Mouse (Mus musculus) hindbrain, embryonic 12.5 days (tissue): ENCODE results near the gene Heph. TPM values are rescaled to one million over a fixed set of nuclear protein-coding genes. Genes with fewer than 3 reads are reported as not detected.
"Not testable (repeated sequence)": the region's sequence is repeated elsewhere in the genome, so short reads cannot be mapped to it uniquely, and the experiment has no call there.

Experiments
- ATAC-seq: fragments of 200-750 bp; cut with Nextera tagmentation; 2 replicates; pipeline ENCODE4 v1.8.0; 2017; ENCODE audit warnings: moderate TSS enrichment; ENCODE audit not compliant: low FRiP score
- H3K27ac ChIP-seq: fragments of 300-500 bp; sonication (generic); 2 replicates; pipeline ENCODE4 v1.5.1; 2016; ENCODE audit warnings: mild to moderate bottlenecking
- H3K27me3 ChIP-seq: fragments of 300-500 bp; sonication (generic); 2 replicates; pipeline ENCODE4 v1.6.1; 2016; ENCODE audit warnings: mild to moderate bottlenecking
- H3K36me3 ChIP-seq: fragments of 300-500 bp; sonication (generic); 2 replicates; pipeline ENCODE4 v1.6.1; 2016; ENCODE audit warnings: mild to moderate bottlenecking
- H3K4me1 ChIP-seq: fragments of 300-500 bp; sonication (generic); 2 replicates; pipeline ENCODE4 v1.6.1; 2016
- H3K4me2 ChIP-seq: fragments of 300-500 bp; sonication (generic); replicated peaks from 2 replicates; pipeline ENCODE4 v1.6.1; 2016; ENCODE audit warnings: mild to moderate bottlenecking
- H3K4me3 ChIP-seq: fragments of 300-500 bp; sonication (generic); 2 replicates; pipeline ENCODE4 v1.5.1; 2016; ENCODE audit warnings: mild to moderate bottlenecking
- H3K9ac ChIP-seq: fragments of 300-500 bp; sonication (generic); 2 replicates; pipeline ENCODE4 v1.6.1; 2016; ENCODE audit warnings: mild to moderate bottlenecking, moderate library complexity
- H3K9me3 ChIP-seq: fragments of 300-500 bp; sonication (generic); replicated peaks from 2 replicates; pipeline ENCODE4 v1.6.1; 2016; ENCODE audit warnings: mild to moderate bottlenecking
- WGBS: fragments of 180-500 bp; shearing (Covaris S2); methylation state at CpG from one replicate; pipeline ENCODE4 v1.1.7; 2016; 5-methylcytosine and 5-hydroxymethylcytosine counted together
- polyA plus RNA-seq: library from polyadenylated mRNA; unstranded; fragments of >200 nt; fragmentation: Nextera tagmentation; extraction: Ambion mirVana; gene quantifications from 2 replicates; pipeline ENCODE4 v1.2.1, GENCODE M21; 2016

Heph gene
- 17.2 TPM in 2 replicates for polyA plus RNA-seq

DNA sequence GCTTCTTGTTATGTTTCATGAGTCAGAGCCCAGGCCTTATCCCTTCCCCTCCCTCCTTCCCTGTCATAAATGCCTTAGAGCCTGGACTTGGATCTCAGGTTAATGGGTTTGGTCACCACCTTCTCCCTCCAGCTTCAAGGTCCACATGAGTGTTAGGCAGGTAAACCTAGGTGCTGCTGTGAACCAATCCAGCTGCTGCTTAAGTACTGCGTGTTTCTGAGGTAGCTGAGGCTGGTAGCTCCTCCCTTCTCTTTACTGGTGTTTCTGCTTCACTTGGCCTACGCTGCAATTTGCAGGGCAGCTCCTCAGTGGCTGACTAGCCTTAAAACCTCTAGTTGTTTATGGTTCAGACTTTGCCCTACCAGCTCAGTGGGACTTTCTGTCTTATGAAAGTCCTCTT, at the start of gene Heph:
Heph (plus strand) TSS at position 211 of the 400 bp plus-strand sequence.
- H3K4me3 ChIP-seq, result peak within 1 kb of the TSS; percentile 22
- no peaks in the 10 kb centered on the region for H3K27me3 ChIP-seq
- 39% methylated on average over 2 of the region's 2 CpGs for WGBS
- no peak within 1 kb of the TSS for H3K9ac ChIP-seq
- no peaks in the 10 kb centered on the region for H3K36me3 ChIP-seq
- H3K27ac ChIP-seq, result no peak within 1 kb of the TSS
- ATAC-seq, result no peak
- peak within 1 kb of the TSS; percentile 30 for H3K4me2 ChIP-seq
- no peaks in the 10 kb centered on the region for H3K4me1 ChIP-seq
- H3K9me3 ChIP-seq, result no peaks in the 10 kb centered on the region

DNA sequence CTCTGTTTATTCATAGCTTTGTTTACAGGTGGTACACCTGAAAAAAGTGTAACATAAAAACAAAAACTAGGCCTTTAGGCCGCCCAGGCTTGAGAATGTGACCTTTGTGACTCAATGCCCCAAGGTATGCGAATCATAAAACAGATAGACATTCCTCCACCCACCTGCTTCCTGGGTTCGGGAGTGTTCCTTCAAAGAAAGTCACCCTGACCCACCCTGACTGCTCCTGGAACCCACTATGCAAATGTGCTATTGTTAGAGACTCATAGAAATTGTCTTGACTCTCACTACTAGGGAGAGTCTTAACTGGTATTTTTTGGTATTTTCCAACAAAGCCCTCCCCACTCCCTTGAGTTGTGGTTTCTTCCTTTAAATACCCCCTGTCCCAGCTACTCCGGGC, 39.8 kb upstream of the Heph start:
- not testable (repeated sequence) for H3K4me3 ChIP-seq, H3K27me3 ChIP-seq, ATAC-seq, H3K27ac ChIP-seq, H3K9ac ChIP-seq, H3K4me2 ChIP-seq, H3K9me3 ChIP-seq, H3K4me1 ChIP-seq, H3K36me3 ChIP-seq
- 78% methylated on average over 4 of the region's 4 CpGs for WGBS

DNA sequence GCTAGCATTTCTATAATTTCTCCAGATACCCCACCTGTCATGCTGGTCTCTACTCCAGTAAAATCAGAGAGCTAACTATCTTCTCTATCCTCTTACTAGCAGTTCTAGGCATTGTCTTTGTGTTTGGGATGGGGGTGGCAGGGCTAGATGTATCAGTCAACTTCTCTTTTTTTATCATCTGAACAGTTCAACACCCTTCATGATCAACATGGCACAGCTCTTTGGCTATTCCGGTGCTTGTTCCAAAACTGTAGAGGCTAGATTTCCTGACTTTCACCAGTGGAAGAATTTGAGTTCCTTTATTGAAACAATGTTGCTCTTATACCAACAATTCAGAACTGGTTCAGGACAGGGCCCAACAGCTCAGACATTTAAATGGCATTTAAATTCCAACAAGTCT, 38.2 kb upstream of the Heph start:
- no peak overlapping the region for H3K9ac ChIP-seq
- no peaks in the 10 kb centered on the region for H3K36me3 ChIP-seq
- no peak overlapping the region for H3K27ac ChIP-seq
- H3K9me3 ChIP-seq, result no peaks in the 10 kb centered on the region
- no peaks in the 10 kb centered on the region for H3K27me3 ChIP-seq
- H3K4me1 ChIP-seq, result no peaks in the 10 kb centered on the region
- 97% methylated on average over 1 of the region's 1 CpGs for WGBS
- no peak overlapping the region for H3K4me2 ChIP-seq
- no peak for ATAC-seq
- no peak overlapping the region for H3K4me3 ChIP-seq

DNA sequence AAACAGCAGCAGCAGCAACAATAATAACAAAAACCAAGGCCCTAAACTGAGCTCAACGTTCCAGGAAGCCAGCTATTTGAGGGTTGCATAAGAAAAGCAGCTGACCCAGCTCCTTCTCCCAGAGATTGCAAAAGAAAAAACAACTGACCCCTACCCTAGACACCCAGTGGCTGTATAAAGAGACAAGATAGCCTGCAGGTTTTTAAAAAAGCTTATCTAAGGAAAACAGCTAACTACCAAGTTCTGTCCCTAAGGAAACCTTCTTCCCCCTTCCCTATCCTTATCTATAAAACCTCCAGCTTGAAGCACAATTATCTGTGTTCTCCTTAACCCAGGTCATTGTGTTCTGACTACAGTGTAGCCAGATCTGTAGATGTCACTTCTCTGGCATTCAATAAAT, 37.4 kb upstream of the Heph start:
- H3K4me3 ChIP-seq, result no peak overlapping the region
- H3K27ac ChIP-seq, result no peak overlapping the region
- ATAC-seq, result no peak
- H3K4me1 ChIP-seq, result no peaks in the 10 kb centered on the region
- no peak overlapping the region for H3K4me2 ChIP-seq
- 53% methylated on average over 1 of the region's 1 CpGs for WGBS
- no peaks in the 10 kb centered on the region for H3K27me3 ChIP-seq
- H3K9ac ChIP-seq, result no peak overlapping the region
- H3K36me3 ChIP-seq, result no peaks in the 10 kb centered on the region
- H3K9me3 ChIP-seq, result no peaks in the 10 kb centered on the region

DNA sequence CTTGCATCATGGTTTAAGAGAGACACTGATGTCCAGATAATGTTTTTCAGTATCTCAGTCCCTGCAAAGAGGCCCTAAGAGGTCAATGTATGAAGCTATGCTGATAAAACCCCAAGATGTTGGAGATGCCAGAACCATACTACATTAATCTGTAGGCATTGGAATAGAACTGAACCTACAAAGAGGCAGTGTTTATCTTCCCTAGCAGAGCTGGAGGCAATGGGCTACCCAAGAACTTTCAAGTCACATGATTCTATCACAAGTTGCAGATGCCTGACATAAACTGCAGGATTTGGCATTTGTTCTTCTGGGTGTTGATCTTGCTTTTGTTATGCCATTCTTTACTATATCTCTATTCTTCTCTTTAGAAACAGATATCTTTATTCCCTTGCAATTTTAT, 35.8 kb upstream of the Heph start:
- no peaks in the 10 kb centered on the region for H3K4me1 ChIP-seq
- H3K9me3 ChIP-seq, result no peaks in the 10 kb centered on the region
- no peak overlapping the region for H3K4me2 ChIP-seq
- H3K4me3 ChIP-seq, result no peak overlapping the region
- no peak overlapping the region for H3K9ac ChIP-seq
- no peaks in the 10 kb centered on the region for H3K27me3 ChIP-seq
- ATAC-seq, result no peak
- H3K27ac ChIP-seq, result no peak overlapping the region
- H3K36me3 ChIP-seq, result no peaks in the 10 kb centered on the region

DNA sequence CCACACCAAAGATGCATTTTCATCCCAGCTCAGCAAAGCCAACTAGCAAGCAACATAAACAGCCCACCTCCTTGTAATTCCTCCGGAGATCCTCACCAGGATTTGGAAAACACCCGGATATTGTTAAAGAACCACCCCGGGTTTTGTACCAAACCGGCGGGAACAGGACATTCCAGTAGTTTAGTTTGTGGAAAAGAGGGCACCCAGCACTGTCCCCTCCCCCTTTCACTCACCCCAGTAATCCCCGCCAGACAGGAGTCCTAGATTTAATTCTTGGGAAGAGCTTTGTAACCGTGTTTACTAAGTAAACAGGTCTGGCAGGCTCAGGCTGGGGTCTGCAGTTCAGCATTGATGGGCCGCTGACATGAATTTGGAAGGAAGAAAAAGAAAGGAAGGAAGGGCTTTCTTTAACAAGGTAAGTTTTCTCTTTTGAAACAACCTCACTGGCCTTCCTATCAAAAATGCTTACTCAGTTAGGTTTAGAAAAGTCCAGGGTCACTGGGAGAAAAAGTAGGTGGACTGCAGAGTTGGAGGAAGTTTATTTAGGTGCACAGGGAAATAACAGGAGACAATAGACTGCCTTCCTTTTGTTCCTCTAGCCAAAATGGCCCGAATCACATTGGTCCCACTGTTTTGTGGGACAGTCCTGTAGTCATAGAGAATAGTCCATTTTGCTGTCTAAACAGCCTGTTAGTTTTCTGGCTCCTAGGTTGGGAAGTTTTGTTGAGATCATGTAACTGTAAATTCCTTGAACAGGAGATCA, 1.2 kb downstream of the Heph start, which contains the start of gene Hsf3:
Hsf3 (minus strand) TSS at position 94 of the 763 bp plus-strand sequence.
- 23% methylated on average over 9 of the region's 9 CpGs for WGBS
- no peaks in the 10 kb centered on the region for H3K4me1 ChIP-seq
- no peaks in the 10 kb centered on the region for H3K36me3 ChIP-seq
- ATAC-seq, result no peak
- H3K27me3 ChIP-seq, result no peaks in the 10 kb centered on the region
- H3K4me2 ChIP-seq, result peak within 1 kb of the TSS; percentile 30
- H3K27ac ChIP-seq, result no peak within 1 kb of the TSS
- peak within 1 kb of the TSS; percentile 22 for H3K4me3 ChIP-seq
- H3K9ac ChIP-seq, result no peak within 1 kb of the TSS
- no peaks in the 10 kb centered on the region for H3K9me3 ChIP-seq

DNA sequence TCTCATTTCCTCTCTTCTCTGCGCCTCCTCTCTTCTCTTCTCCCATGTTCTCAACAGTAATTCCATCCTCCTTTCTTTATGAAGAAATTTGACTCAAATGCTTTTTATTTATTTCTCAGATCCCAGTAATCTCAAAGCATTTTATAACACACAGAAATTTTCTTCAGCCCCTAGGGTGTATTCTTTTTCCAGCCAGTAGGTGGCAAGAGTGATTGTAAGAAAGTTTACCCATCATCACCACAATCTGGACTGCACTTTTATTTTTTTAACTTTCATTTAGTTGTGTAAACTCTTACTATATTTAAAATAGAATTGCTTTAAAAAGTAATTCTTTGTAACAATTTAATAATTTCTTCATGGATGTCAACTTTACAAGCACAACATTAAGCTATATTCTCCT, 46.4 kb downstream of the Heph start:
- Histone ChIP-seq H3K4me1 (no peaks in the 10 kb centered on the region), H3K27me3 (no peaks in the 10 kb centered on the region), H3K27ac (no peak overlapping the region), H3K4me2 (no peak overlapping the region), H3K4me3 (no peak overlapping the region), H3K36me3 (no peaks in the 10 kb centered on the region), H3K9me3 (no peaks in the 10 kb centered on the region), H3K9ac (no peak overlapping the region)
- ATAC-seq, result no peak
- WGBS, result 76% methylated on average over 1 of the region's 1 CpGs

Other genes with a start within 250 kb of the Heph start
- not detected in 2 replicates for gene Vsig4, start 161.9 kb upstream of the Heph start, polyA plus RNA-seq
- gene Hsf3, start 935 bp downstream of the Heph start, polyA plus RNA-seq, result not detected in 2 replicates